Comparison of ENCODE assay signal across 27 mouse cellular contexts in the genomic region with DNA sequence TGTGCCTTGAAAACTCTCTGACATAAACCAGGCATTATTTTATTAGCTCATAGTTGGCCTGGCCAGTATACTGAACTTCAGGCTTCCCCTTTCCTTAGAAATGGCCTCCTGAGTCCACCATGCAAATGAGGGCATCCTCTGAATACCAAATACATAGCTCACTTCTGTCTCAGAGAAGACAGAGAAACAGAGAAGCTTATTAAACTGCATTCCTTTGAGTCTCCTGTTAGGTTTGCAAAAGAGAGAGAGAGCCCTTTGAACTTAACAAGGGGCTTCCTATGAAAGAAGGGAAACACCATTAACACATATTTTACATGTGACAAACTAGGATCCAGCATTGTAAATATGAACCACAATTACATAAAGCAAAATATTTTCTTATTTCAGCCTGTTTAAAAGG.
DNase-seq lines count a peak whose midpoint lies in the region; ATAC-seq and TF ChIP-seq lines count a peak whose summit lies in the region.
"Had no signal": no experiment of that assay in that cellular context is flagged by ENCODE, and none has a peak within 500 bp of the region (broad histone marks: within the 10 kb centered on the region; RNA-seq: fewer than 3 reads in every experiment).

No protein-coding gene starts in this region.

- no peak for ATAC-seq in hindbrain, embryonic 13.5 days (ENCODE audit: low FRiP score)
- no peak for ATAC-seq in midbrain, embryonic 13.5 days
- ATAC-seq: forebrain, embryonic 15.5 days; hindbrain, embryonic 16.5 days; intestine, embryonic 15.5 days had no signal

- peak overlapping the region; percentile 24; the same call in 1 of the 2 replicates for H3K27ac ChIP-seq in hindbrain, embryonic 13.5 days
- no peak overlapping the region for H3K27ac ChIP-seq in hindbrain, embryonic 10.5 days
- H3K27ac ChIP-seq in midbrain, embryonic 13.5 days = peak overlapping the region; percentile 26; the same call in 1 of the 2 replicates
- no peak overlapping the region for H3K27ac ChIP-seq in midbrain, embryonic 10.5 days (replicated peaks)
- no peak overlapping the region for H3K27ac ChIP-seq in heart, embryonic 10.5 days
- H3K27ac ChIP-seq: embryonic facial prominence, embryonic 15.5 days; forebrain, embryonic 12.5 days; forebrain, embryonic 15.5 days; heart, embryonic 13.5 days; hindbrain, embryonic 12.5 days; intestine, embryonic 15.5 days had no signal

- no peak for DNase-seq in hindbrain, embryonic 10.5 days (ENCODE audit: low spot score)
- DNase-seq in midbrain, embryonic 10.5 days (ENCODE audit: low spot score) = no peak
- DNase-seq in brain, embryonic 14.5 days (ENCODE audit: low read depth) = peak; percentile 39
- DNase-seq in heart, embryonic 10.5 days (ENCODE audit: low spot score) = no peak
- DNase-seq: adrenal gland, adult 2 months; adrenal gland, postnatal 14 days; B cell, adult 2 months; cerebellum, adult 11-12 months; cerebellum, adult 8-10 months; cerebellum, postnatal 10 days; cerebellum, postnatal 36 days; embryo, embryonic 11 days; gastrocnemius, postnatal 25 days; heart, adult 18-20 months; heart, postnatal 14 days; heart, postnatal 4 days had no signal

- H3K9me3 ChIP-seq in hindbrain, embryonic 13.5 days = no peaks in the 10 kb centered on the region
- no peaks in the 10 kb centered on the region for H3K9me3 ChIP-seq in hindbrain, embryonic 10.5 days
- H3K9me3 ChIP-seq in midbrain, embryonic 13.5 days = no peaks in the 10 kb centered on the region
- no peaks in the 10 kb centered on the region for H3K9me3 ChIP-seq in midbrain, embryonic 10.5 days (replicated peaks)
- no peaks in the 10 kb centered on the region for H3K9me3 ChIP-seq in heart, embryonic 10.5 days
- H3K9me3 ChIP-seq: embryonic facial prominence, embryonic 15.5 days; forebrain, embryonic 12.5 days; forebrain, embryonic 15.5 days; G1E; heart, embryonic 13.5 days; hindbrain, embryonic 12.5 days; intestine, embryonic 15.5 days had no signal

- no peak overlapping the region for H3K9ac ChIP-seq in hindbrain, embryonic 13.5 days
- H3K9ac ChIP-seq in midbrain, embryonic 13.5 days (replicated peaks) = no peak overlapping the region
- H3K9ac ChIP-seq: embryonic facial prominence, embryonic 15.5 days; forebrain, embryonic 12.5 days; forebrain, embryonic 15.5 days; heart, embryonic 13.5 days; hindbrain, embryonic 12.5 days; intestine, embryonic 15.5 days had no signal

- no peak overlapping the region for H3K4me3 ChIP-seq in hindbrain, embryonic 13.5 days
- H3K4me3 ChIP-seq in hindbrain, embryonic 10.5 days = no peak overlapping the region
- no peak overlapping the region for H3K4me3 ChIP-seq in midbrain, embryonic 13.5 days (replicated peaks)
- H3K4me3 ChIP-seq in midbrain, embryonic 10.5 days = no peak overlapping the region
- H3K4me3 ChIP-seq in heart, embryonic 10.5 days = no peak overlapping the region
- H3K4me3 ChIP-seq: embryonic facial prominence, embryonic 15.5 days; forebrain, embryonic 12.5 days; forebrain, embryonic 15.5 days; heart, embryonic 13.5 days; hindbrain, embryonic 12.5 days; intestine, embryonic 15.5 days had no signal

- H3K36me3 ChIP-seq in hindbrain, embryonic 13.5 days = peaks cover 7% of the 10 kb centered on the region; the same call in 1 of the 2 replicates
- no peaks in the 10 kb centered on the region for H3K36me3 ChIP-seq in hindbrain, embryonic 10.5 days
- 0 out of 2 replicates have a peak, but pooled peaks cover 4% of the 10 kb centered on the region for H3K36me3 ChIP-seq in midbrain, embryonic 13.5 days
- H3K36me3 ChIP-seq in midbrain, embryonic 10.5 days = no peaks in the 10 kb centered on the region
- H3K36me3 ChIP-seq in heart, embryonic 10.5 days = no peaks in the 10 kb centered on the region
- H3K36me3 ChIP-seq: embryonic facial prominence, embryonic 15.5 days; forebrain, embryonic 12.5 days; forebrain, embryonic 15.5 days; G1E; heart, embryonic 13.5 days; hindbrain, embryonic 12.5 days; intestine, embryonic 15.5 days had no signal

- H3K27me3 ChIP-seq in hindbrain, embryonic 13.5 days = no peaks in the 10 kb centered on the region
- H3K27me3 ChIP-seq in hindbrain, embryonic 10.5 days (ENCODE audit: insufficient read depth, poor library complexity, severe bottlenecking) = no peaks in the 10 kb centered on the region
- H3K27me3 ChIP-seq in midbrain, embryonic 13.5 days = no peaks in the 10 kb centered on the region
- H3K27me3 ChIP-seq in midbrain, embryonic 10.5 days (ENCODE audit: low read depth, poor library complexity, severe bottlenecking) = no peaks in the 10 kb centered on the region
- H3K27me3 ChIP-seq in heart, embryonic 10.5 days (ENCODE audit: insufficient read depth, poor library complexity, severe bottlenecking) = no peaks in the 10 kb centered on the region
- H3K27me3 ChIP-seq: CH12.LX; embryonic facial prominence, embryonic 15.5 days; forebrain, embryonic 15.5 days; heart, embryonic 13.5 days; hindbrain, embryonic 12.5 days; intestine, embryonic 15.5 days had no signal

- no peak for TF ChIP-seq CTCF in brain, embryonic 14.5 days (IDR thresholded peaks at IDR 0.05; ENCODE audit: borderline replicate concordance, extremely low read depth, insufficient read depth, insufficient read length)

- H3K4me2 ChIP-seq in hindbrain, embryonic 13.5 days = no peak overlapping the region
- H3K4me2 ChIP-seq in midbrain, embryonic 13.5 days (replicated peaks) = no peak overlapping the region
- H3K4me2 ChIP-seq: embryonic facial prominence, embryonic 15.5 days; forebrain, embryonic 12.5 days; forebrain, embryonic 15.5 days; heart, embryonic 13.5 days; hindbrain, embryonic 12.5 days; intestine, embryonic 15.5 days had no signal

- no peak for TF ChIP-seq POLR2A in brain, embryonic 14.5 days (IDR thresholded peaks at IDR 0.05; ENCODE audit: borderline replicate concordance, extremely low read depth, insufficient read depth, insufficient read length, poor library complexity, severe bottlenecking)

- peaks cover 15% of the 10 kb centered on the region for H3K4me1 ChIP-seq in hindbrain, embryonic 13.5 days (replicated peaks)
- peaks cover 5% of the 10 kb centered on the region; the same call in 1 of the 2 replicates for H3K4me1 ChIP-seq in hindbrain, embryonic 10.5 days (replicated peaks)
- peaks cover 25% of the 10 kb centered on the region for H3K4me1 ChIP-seq in midbrain, embryonic 13.5 days (replicated peaks)
- peaks cover 7% of the 10 kb centered on the region for H3K4me1 ChIP-seq in midbrain, embryonic 10.5 days
- H3K4me1 ChIP-seq in heart, embryonic 10.5 days = no peaks in the 10 kb centered on the region
- H3K4me1 ChIP-seq: embryonic facial prominence, embryonic 15.5 days; heart, embryonic 13.5 days; intestine, embryonic 15.5 days had no signal

Comparison
In these comparisons a context has a peak if more than half of its experiments do, and no peak if none do; other contexts are left out.
1. H3K27ac ChIP-seq: peak in hindbrain, embryonic 13.5 days (single experiment) and midbrain, embryonic 13.5 days (single experiment); none in hindbrain, embryonic 10.5 days (single experiment), midbrain, embryonic 10.5 days (single experiment) and heart, embryonic 10.5 days (single experiment).